Mouse (Mus musculus) cerebellum, adult (tissue): ENCODE results near the gene Ttll1.
"Not testable (repeated sequence)": the region's sequence is repeated elsewhere in the genome, so short reads cannot be mapped to it uniquely, and the experiment has no call there.

Experiments
- ATAC-seq: cut with Nextera tagmentation; 2 replicates; pipeline ENCODE4 v1.9.2; 2017; ENCODE audit warnings: mild to moderate bottlenecking, moderate library complexity, mixed read lengths; ENCODE audit not compliant: insufficient number of reproducible peaks, low FRiP score, low TSS enrichment

Ttll1 gene

GRCm38 (mm10) chr15:83463369-83464082 lies 47.2 kb downstream of the Ttll1 start:
- ATAC-seq: no peak

GRCm38 (mm10) chr15:83462349-83462748 lies 48.3 kb downstream of the Ttll1 start:
- not testable (repeated sequence) for ATAC-seq

- ATAC-seq: no peak
These were observed 49.8 kb downstream of the Ttll1 start for GRCm38 (mm10) chr15:83460891-83461290.

- no peak for ATAC-seq
These were observed 53.2 kb downstream of the Ttll1 start for GRCm38 (mm10) chr15:83457541-83457940.

GRCm38 (mm10) chr15:83455637-83456036 lies 55.1 kb downstream of the Ttll1 start:
- ATAC-seq: no peak

- ATAC-seq: no peak
These were observed 55.7 kb downstream of the Ttll1 start for GRCm38 (mm10) chr15:83455034-83455433.

- ATAC-seq: no peak
These were observed 56.3 kb downstream of the Ttll1 start for GRCm38 (mm10) chr15:83454419-83454818.

- no peak for ATAC-seq
These were observed 56.8 kb downstream of the Ttll1 start for GRCm38 (mm10) chr15:83453879-83454278.

- no peak for ATAC-seq
These were observed 58.4 kb downstream of the Ttll1 start for GRCm38 (mm10) chr15:83452219-83452760.

GRCm38 (mm10) chr15:83451621-83452210 lies 59.0 kb downstream of the Ttll1 start:
- no peak for ATAC-seq

- ATAC-seq: no peak
These were observed 60.7 kb downstream of the Ttll1 start for GRCm38 (mm10) chr15:83450007-83450406.

GRCm38 (mm10) chr15:83448646-83449045 lies 62.0 kb downstream of the Ttll1 start:
- no peak for ATAC-seq

GRCm38 (mm10) chr15:83447791-83448544 lies 62.7 kb downstream of the Ttll1 start:
- ATAC-seq: no peak

- no peak for ATAC-seq
These were observed 64.8 kb downstream of the Ttll1 start for GRCm38 (mm10) chr15:83445908-83446307.

- no peak for ATAC-seq
These were observed 65.3 kb downstream of the Ttll1 start for GRCm38 (mm10) chr15:83445383-83445782.

- ATAC-seq: no peak
These were observed 66.3 kb downstream of the Ttll1 start for GRCm38 (mm10) chr15:83444425-83444824.

- ATAC-seq: no peak
These were observed 68.1 kb downstream of the Ttll1 start for GRCm38 (mm10) chr15:83442495-83443037.

- no peak for ATAC-seq
These were observed 70.0 kb downstream of the Ttll1 start for GRCm38 (mm10) chr15:83440726-83441125.

- ATAC-seq: no peak
These were observed 74.2 kb downstream of the Ttll1 start for GRCm38 (mm10) chr15:83436541-83436940.

- ATAC-seq: no peak
These were observed 75.2 kb downstream of the Ttll1 start for GRCm38 (mm10) chr15:83435324-83436090.
